ENCODE assay signal across 8 mouse cellular contexts in the genomic region with DNA sequence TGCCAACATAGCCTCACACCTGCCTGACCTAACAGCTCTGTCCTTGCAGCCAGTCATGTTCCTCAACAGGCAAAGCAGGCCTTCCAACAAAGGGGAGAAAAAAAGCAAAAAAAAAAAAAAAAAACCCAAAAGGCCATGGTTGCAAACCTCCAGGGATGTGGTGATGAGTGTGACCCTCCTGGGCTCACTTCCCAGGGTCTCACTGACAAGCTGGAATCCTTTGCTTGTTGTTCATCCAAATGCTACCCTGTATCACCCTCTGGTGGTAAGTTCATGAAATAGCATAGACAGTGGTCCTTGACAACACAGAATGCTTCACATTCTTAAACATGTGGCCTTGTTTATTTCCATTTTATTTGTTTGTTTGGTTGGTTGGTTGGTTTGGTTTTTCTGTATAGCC.
A peak's percentile ranks its signal among the peaks of the same experiment; 100 is the strongest.
DNase-seq lines count a peak whose midpoint lies in the region; ATAC-seq lines count a peak whose summit lies in the region.

No protein-coding gene starts in this region.

- H3K4me1 ChIP-seq in forebrain, embryonic 11.5 days (replicated peaks; ENCODE audit: control insufficient read depth, insufficient read depth, low read length), result no peaks in the 10 kb centered on the region
- H3K4me1 ChIP-seq in forebrain, embryonic 10.5 days, result peaks cover 8% of the 10 kb centered on the region
- 0 out of 2 replicates have a peak, but pooled peaks cover 2% of the 10 kb centered on the region for H3K4me1 ChIP-seq in midbrain, embryonic 11.5 days (ENCODE audit: control insufficient read depth, insufficient read depth, low read length)
- H3K4me1 ChIP-seq in midbrain, embryonic 10.5 days, result peaks cover 7% of the 10 kb centered on the region
- no peaks in the 10 kb centered on the region for H3K4me1 ChIP-seq in forebrain, embryonic 15.5 days
- 0 out of 2 replicates have a peak, but pooled peaks cover 3% of the 10 kb centered on the region for H3K4me1 ChIP-seq in midbrain, embryonic 15.5 days

- H3K9ac ChIP-seq in forebrain, embryonic 11.5 days (ENCODE audit: low read length), result no peak overlapping the region
- H3K9ac ChIP-seq in midbrain, embryonic 11.5 days (ENCODE audit: low read length), result no peak overlapping the region
- H3K9ac ChIP-seq in forebrain, embryonic 15.5 days (replicated peaks), result no peak overlapping the region
- no peak overlapping the region for H3K9ac ChIP-seq in midbrain, embryonic 15.5 days

- no peak for DNase-seq in forebrain, embryonic 11.5 days (ENCODE audit: low spot score)
- no peak for DNase-seq in forebrain, embryonic 10.5 days (ENCODE audit: extremely low spot score, low spot score)
- DNase-seq in midbrain, embryonic 11.5 days (ENCODE audit: low spot score, missing footprints), result peak; percentile 87
- DNase-seq in midbrain, embryonic 10.5 days (ENCODE audit: low spot score), result no peak
- DNase-seq in gastrocnemius, postnatal 14 days, result no peak

- H3K9me3 ChIP-seq in forebrain, embryonic 11.5 days (ENCODE audit: control insufficient read depth, low read length), result no peaks in the 10 kb centered on the region
- no peaks in the 10 kb centered on the region; the same call in 1 of the 2 replicates for H3K9me3 ChIP-seq in forebrain, embryonic 10.5 days
- H3K9me3 ChIP-seq in midbrain, embryonic 11.5 days (ENCODE audit: control insufficient read depth, low read length), result no peaks in the 10 kb centered on the region
- H3K9me3 ChIP-seq in midbrain, embryonic 10.5 days (replicated peaks), result no peaks in the 10 kb centered on the region
- no peaks in the 10 kb centered on the region for H3K9me3 ChIP-seq in forebrain, embryonic 15.5 days
- H3K9me3 ChIP-seq in midbrain, embryonic 15.5 days, result no peaks in the 10 kb centered on the region

- H3K27ac ChIP-seq in forebrain, embryonic 11.5 days (ENCODE audit: low read depth, low read length), result no peak overlapping the region
- no peak overlapping the region for H3K27ac ChIP-seq in forebrain, embryonic 10.5 days
- no peak overlapping the region for H3K27ac ChIP-seq in midbrain, embryonic 11.5 days (ENCODE audit: low read depth, low read length)
- no peak overlapping the region for H3K27ac ChIP-seq in midbrain, embryonic 10.5 days (replicated peaks)
- no peak overlapping the region for H3K27ac ChIP-seq in forebrain, embryonic 15.5 days (replicated peaks)
- no peak overlapping the region for H3K27ac ChIP-seq in midbrain, embryonic 15.5 days

- H3K4me2 ChIP-seq in forebrain, embryonic 11.5 days (ENCODE audit: low read depth, low read length, severe bottlenecking), result no peak overlapping the region
- no peak overlapping the region for H3K4me2 ChIP-seq in midbrain, embryonic 11.5 days
- no peak overlapping the region for H3K4me2 ChIP-seq in forebrain, embryonic 15.5 days (replicated peaks)
- no peak overlapping the region for H3K4me2 ChIP-seq in midbrain, embryonic 15.5 days

- H3K4me3 ChIP-seq in forebrain, embryonic 11.5 days (ENCODE audit: low read depth, low read length), result no peak overlapping the region
- no peak overlapping the region for H3K4me3 ChIP-seq in forebrain, embryonic 10.5 days
- no peak overlapping the region for H3K4me3 ChIP-seq in midbrain, embryonic 11.5 days (ENCODE audit: low read depth, low read length)
- no peak overlapping the region for H3K4me3 ChIP-seq in midbrain, embryonic 10.5 days
- no peak overlapping the region for H3K4me3 ChIP-seq in forebrain, embryonic 15.5 days
- H3K4me3 ChIP-seq in midbrain, embryonic 15.5 days, result no peak overlapping the region

- H3K36me3 ChIP-seq in forebrain, embryonic 11.5 days (ENCODE audit: control insufficient read depth, insufficient read depth, low read length), result no peaks in the 10 kb centered on the region
- no peaks in the 10 kb centered on the region for H3K36me3 ChIP-seq in forebrain, embryonic 10.5 days (replicated peaks)
- no peaks in the 10 kb centered on the region for H3K36me3 ChIP-seq in midbrain, embryonic 11.5 days (ENCODE audit: control insufficient read depth, insufficient read depth, low read length)
- H3K36me3 ChIP-seq in midbrain, embryonic 10.5 days, result no peaks in the 10 kb centered on the region
- no peaks in the 10 kb centered on the region for H3K36me3 ChIP-seq in forebrain, embryonic 15.5 days
- no peaks in the 10 kb centered on the region for H3K36me3 ChIP-seq in midbrain, embryonic 15.5 days (replicated peaks)

- peak; percentile 68 for ATAC-seq in forebrain, embryonic 11.5 days (replicated peaks; ENCODE audit: low FRiP score)
- ATAC-seq in midbrain, embryonic 11.5 days (ENCODE audit: low FRiP score), result peak; percentile 61
- ATAC-seq in forebrain, embryonic 15.5 days (replicated peaks), result peak; percentile 60; the same call in 1 of the 2 replicates
- ATAC-seq in midbrain, embryonic 15.5 days (replicated peaks), result 0 out of 2 replicates have a peak, but pooled peaks have one; percentile 55
- no peak for ATAC-seq in activated CD4-positive, CD25-positive, alpha-beta regulatory T cell, adult 4 months

- no peaks in the 10 kb centered on the region for H3K27me3 ChIP-seq in forebrain, embryonic 11.5 days (ENCODE audit: control insufficient read depth, insufficient read depth, low read length)
- H3K27me3 ChIP-seq in forebrain, embryonic 10.5 days (ENCODE audit: poor library complexity, severe bottlenecking), result no peaks in the 10 kb centered on the region
- no peaks in the 10 kb centered on the region for H3K27me3 ChIP-seq in midbrain, embryonic 11.5 days (ENCODE audit: control insufficient read depth, insufficient read depth, low read length)
- no peaks in the 10 kb centered on the region for H3K27me3 ChIP-seq in midbrain, embryonic 10.5 days (ENCODE audit: low read depth, poor library complexity, severe bottlenecking)
- H3K27me3 ChIP-seq in forebrain, embryonic 15.5 days, result no peaks in the 10 kb centered on the region
- H3K27me3 ChIP-seq in midbrain, embryonic 15.5 days (replicated peaks), result no peaks in the 10 kb centered on the region; the same call in 1 of the 2 replicates

- intact Hi-C loops in gastrocnemius, postnatal 14 days (cut with DNase I; ENCODE audit: low total_unique reads), result loop anchor here (5.0 kb wide), 1 partner anchor 57 kb away; no protein-coding TSS in a partner anchor
